Mouse (Mus musculus): ENCODE results near the gene Platr17. TPM values are rescaled to one million over a fixed set of nuclear protein-coding genes. Genes with fewer than 3 reads are reported as not detected.
A peak's percentile ranks its signal among the peaks of the same experiment; 100 is the strongest.
"Not testable (repeated sequence)": the region's sequence is repeated elsewhere in the genome, so short reads cannot be mapped to it uniquely, and the experiment has no call there.

The Platr17 gene
- total RNA-seq (2014; rRNA removed) (not detected in 2 replicates), polyA plus RNA-seq (2012; rRNA removed) (0.18 TPM in 1 of 2 replicates, not detected in the other)

DNA sequence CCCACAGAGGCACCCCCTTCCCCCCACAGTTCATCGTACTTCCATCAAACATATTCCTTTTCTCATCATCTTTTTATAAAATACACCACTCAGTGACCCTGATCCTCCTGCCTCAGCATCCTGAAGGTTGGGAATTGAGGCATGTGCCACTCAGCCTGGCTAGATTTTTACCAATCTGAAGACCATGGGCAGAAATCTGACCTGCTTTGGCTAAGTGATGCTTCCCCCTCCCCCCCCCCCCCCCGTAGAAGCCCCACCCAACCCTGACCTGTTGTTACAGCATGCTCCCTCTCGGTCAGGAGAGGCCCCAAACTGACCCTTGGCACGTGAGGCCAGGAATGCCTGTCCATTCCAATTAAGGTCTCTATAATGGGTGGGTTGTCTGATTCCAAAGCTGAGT lies at the start of gene Platr17:
Platr17 (plus strand) TSS at position 301 of the 400 bp plus-strand sequence.
- not testable (repeated sequence) for H3K4me1 ChIP-seq (ENCODE audit: control insufficient read depth, insufficient read depth, low read length); H3K79me2 ChIP-seq (ENCODE audit: control insufficient read depth, insufficient read depth, low read length); H3K27ac ChIP-seq (replicated peaks; ENCODE audit: insufficient read depth, low read depth, low read length); H3K4me3 ChIP-seq (ENCODE audit: insufficient read depth, low read depth, low read length); DNase-seq (ENCODE audit: extremely low read depth, low read depth, low spot score); H3K9ac ChIP-seq (ENCODE audit: low read depth, low read length); H3K36me3 ChIP-seq (ENCODE audit: control insufficient read depth, insufficient read depth, low read length); H3K27me3 ChIP-seq (ENCODE audit: control insufficient read depth, insufficient read depth, low read length)
- WGBS, result 55% methylated on average over 2 of the region's 4 CpGs

DNA sequence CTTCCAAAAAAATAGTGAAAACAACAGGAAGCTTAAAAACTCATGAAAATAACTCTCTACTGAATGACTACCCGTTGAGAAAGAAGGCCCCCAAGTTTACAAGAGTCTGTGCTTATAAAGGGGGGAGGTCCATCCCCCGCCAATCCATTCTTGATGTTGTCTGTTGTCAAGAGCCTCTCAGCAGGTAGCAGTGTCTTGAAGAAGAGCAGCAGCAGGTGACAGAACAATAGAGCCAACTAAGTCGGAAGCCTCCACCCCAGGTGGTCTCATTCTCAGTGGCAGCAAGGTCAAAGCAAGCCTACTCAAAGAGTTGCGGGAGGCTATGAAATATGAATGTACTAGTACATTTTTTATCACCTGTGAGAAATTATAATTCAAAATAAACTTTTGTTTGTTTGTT lies 47.1 kb upstream of the Platr17 start:
- H3K27me3 ChIP-seq (ENCODE audit: control insufficient read depth, insufficient read depth, low read length), result no peaks in the 10 kb centered on the region
- DNase-seq (ENCODE audit: extremely low read depth, low read depth, low spot score), result no peak
- no peak for TF ChIP-seq POLR2A (IDR thresholded peaks at IDR 0.05; ENCODE audit: extremely low read depth, insufficient read depth, low read length)
- no peak for TF ChIP-seq CTCF (IDR thresholded peaks at IDR 0.05; ENCODE audit: low read depth, low read length)
- H3K79me2 ChIP-seq (ENCODE audit: control insufficient read depth, insufficient read depth, low read length), result no peaks in the 10 kb centered on the region
- H3K36me3 ChIP-seq (ENCODE audit: control insufficient read depth, insufficient read depth, low read length), result no peaks in the 10 kb centered on the region
- H3K27ac ChIP-seq (replicated peaks; ENCODE audit: insufficient read depth, low read depth, low read length), result no peak overlapping the region
- WGBS, result 85% methylated on average over 4 of the region's 4 CpGs
- no peak overlapping the region for H3K9ac ChIP-seq (ENCODE audit: low read depth, low read length)
- no peak overlapping the region for H3K4me3 ChIP-seq (ENCODE audit: insufficient read depth, low read depth, low read length)
- H3K4me1 ChIP-seq (ENCODE audit: control insufficient read depth, insufficient read depth, low read length), result no peaks in the 10 kb centered on the region

DNA sequence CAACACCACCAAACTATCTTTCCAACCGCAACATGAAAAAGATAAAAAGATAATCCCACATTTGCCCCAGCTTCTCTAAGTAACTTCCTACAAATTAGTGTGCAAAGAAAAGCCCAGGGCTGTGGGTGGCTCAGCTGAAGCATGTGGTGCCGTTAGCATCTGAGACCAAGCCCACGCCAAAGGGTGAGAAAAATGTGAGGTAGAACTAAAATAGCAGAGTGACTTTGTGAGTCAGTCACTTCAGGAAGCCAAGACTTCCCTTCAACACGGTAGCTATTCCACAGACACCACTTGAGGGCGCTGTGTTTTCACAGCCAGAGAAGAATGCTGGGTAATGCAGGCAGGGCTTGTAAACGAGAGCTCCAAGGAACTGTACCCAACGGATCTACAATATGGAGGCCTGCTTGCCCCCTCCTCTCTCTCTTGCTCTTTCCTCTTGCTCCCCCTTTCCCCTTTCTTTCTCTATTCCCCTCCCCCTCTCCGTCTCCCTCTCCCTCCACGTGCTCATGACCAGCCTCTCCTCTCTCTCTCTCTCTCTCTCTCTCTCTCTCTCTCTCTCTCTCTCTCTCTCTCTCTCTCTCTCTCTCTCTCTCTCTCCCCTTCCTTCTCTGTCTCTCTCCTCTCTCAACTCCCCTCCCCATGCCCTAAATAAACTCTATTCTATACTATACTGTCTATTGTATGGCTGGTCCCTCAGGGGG lies 39.5 kb upstream of the Platr17 start:
- no peak overlapping the region for H3K4me3 ChIP-seq (ENCODE audit: insufficient read depth, low read depth, low read length)

DNA sequence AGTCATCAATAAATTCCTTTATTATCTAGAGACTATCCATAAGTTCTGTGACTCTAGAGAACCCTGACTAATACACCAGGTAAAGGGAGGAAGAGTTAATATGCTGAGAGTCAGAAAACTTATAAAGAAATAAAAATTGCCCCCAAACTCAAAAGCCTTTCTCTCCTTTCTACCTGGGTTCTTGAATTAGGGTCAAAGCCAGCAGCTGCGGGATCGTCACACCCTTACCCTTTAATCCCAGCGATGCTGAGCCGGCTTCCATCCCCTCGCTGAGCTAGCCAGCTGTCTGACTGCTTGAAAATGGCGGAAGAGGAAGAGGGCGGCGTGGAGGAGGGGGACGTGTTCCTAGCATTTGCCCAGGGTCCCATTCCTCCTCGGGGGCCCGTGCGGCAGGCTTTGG lies 31.4 kb upstream of the Platr17 start, which contains the start of gene Gm7029:
Gm7029 (plus strand) TSS at position 301 of the 400 bp plus-strand sequence.
- H3K9ac ChIP-seq (ENCODE audit: low read depth, low read length); H3K79me2 ChIP-seq (ENCODE audit: control insufficient read depth, insufficient read depth, low read length); H3K4me3 ChIP-seq (ENCODE audit: insufficient read depth, low read depth, low read length); H3K36me3 ChIP-seq (ENCODE audit: control insufficient read depth, insufficient read depth, low read length); H3K27me3 ChIP-seq (ENCODE audit: control insufficient read depth, insufficient read depth, low read length); H3K4me1 ChIP-seq (ENCODE audit: control insufficient read depth, insufficient read depth, low read length); H3K27ac ChIP-seq (replicated peaks; ENCODE audit: insufficient read depth, low read depth, low read length); DNase-seq (ENCODE audit: extremely low read depth, low read depth, low spot score): not testable (repeated sequence)
- 91% methylated on average over 5 of the region's 12 CpGs for WGBS

More for the DNA sequence above, 39.5 kb upstream of the Platr17 start:
- Histone ChIP-seq H3K9ac (ENCODE audit: low read depth, low read length) (no peak overlapping the region), H3K36me3 (ENCODE audit: control insufficient read depth, insufficient read depth, low read length) (no peaks in the 10 kb centered on the region), H3K4me1 (ENCODE audit: control insufficient read depth, insufficient read depth, low read length) (no peaks in the 10 kb centered on the region), H3K27me3 (ENCODE audit: control insufficient read depth, insufficient read depth, low read length) (no peaks in the 10 kb centered on the region), H3K79me2 (ENCODE audit: control insufficient read depth, insufficient read depth, low read length) (no peaks in the 10 kb centered on the region), H3K27ac (replicated peaks; ENCODE audit: insufficient read depth, low read depth, low read length) (no peak overlapping the region)
- DNase-seq (ENCODE audit: extremely low read depth, low read depth, low spot score), result peak; percentile 55
- TF ChIP-seq CTCF (IDR thresholded peaks at IDR 0.05; ENCODE audit: low read depth, low read length) (peak; percentile 60), POLR2A (IDR thresholded peaks at IDR 0.05; ENCODE audit: extremely low read depth, insufficient read depth, low read length) (no peak)
- 30% methylated on average over 9 of the region's 9 CpGs for WGBS

DNA sequence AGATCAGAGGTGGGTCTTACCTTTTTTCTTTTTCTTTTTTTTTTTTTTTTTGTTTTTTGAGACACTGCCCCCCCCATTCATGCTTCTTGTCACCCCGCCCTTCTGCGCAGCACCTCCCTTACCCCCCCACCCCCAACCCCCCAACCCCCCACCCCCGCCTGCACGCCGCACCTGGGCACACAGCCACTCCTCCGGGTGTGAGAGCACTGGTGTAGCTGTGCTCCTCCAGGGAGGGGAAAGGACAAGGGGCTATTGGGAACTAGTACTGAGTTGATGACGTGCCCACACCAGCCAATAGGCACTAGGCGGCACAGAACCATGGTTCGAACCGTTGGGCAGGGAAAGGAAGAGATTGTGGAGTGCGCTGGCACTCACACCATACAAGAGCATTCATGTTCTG lies 30.5 kb upstream of the Platr17 start:
- no peaks in the 10 kb centered on the region for H3K4me1 ChIP-seq (ENCODE audit: control insufficient read depth, insufficient read depth, low read length)
- WGBS, result 91% methylated on average over 11 of the region's 11 CpGs
- no peak overlapping the region for H3K9ac ChIP-seq (ENCODE audit: low read depth, low read length)
- H3K27me3 ChIP-seq (ENCODE audit: control insufficient read depth, insufficient read depth, low read length), result no peaks in the 10 kb centered on the region
- H3K36me3 ChIP-seq (ENCODE audit: control insufficient read depth, insufficient read depth, low read length), result no peaks in the 10 kb centered on the region
- no peaks in the 10 kb centered on the region for H3K79me2 ChIP-seq (ENCODE audit: control insufficient read depth, insufficient read depth, low read length)
- no peak overlapping the region for H3K27ac ChIP-seq (replicated peaks; ENCODE audit: insufficient read depth, low read depth, low read length)
- no peak for TF ChIP-seq CTCF (IDR thresholded peaks at IDR 0.05; ENCODE audit: low read depth, low read length)
- no peak for TF ChIP-seq POLR2A (IDR thresholded peaks at IDR 0.05; ENCODE audit: extremely low read depth, insufficient read depth, low read length)
- H3K4me3 ChIP-seq (ENCODE audit: insufficient read depth, low read depth, low read length), result no peak overlapping the region
- no peak for DNase-seq (ENCODE audit: extremely low read depth, low read depth, low spot score)

DNA sequence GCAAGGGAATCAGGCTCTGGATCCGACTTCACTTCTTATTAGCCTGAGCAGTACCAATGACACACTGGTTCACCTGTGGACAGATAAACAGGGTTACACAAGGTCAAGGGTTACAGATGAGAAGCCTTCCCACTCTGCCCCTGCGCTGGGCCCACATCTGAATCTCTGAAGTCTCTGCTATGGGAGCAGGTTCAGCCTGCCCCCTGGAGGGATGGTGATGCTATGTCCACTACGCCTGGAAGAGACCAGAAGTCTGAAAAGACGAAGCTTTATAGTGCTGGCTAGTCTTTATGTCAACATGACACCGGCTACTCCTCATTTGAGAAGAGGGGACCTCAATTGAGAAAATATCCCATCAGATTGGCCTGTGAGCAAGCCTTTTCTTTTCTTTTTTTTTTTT lies 29.1 kb upstream of the Platr17 start:
- H3K4me1 ChIP-seq (ENCODE audit: control insufficient read depth, insufficient read depth, low read length); H3K36me3 ChIP-seq (ENCODE audit: control insufficient read depth, insufficient read depth, low read length); H3K4me3 ChIP-seq (ENCODE audit: insufficient read depth, low read depth, low read length); H3K27me3 ChIP-seq (ENCODE audit: control insufficient read depth, insufficient read depth, low read length); H3K9ac ChIP-seq (ENCODE audit: low read depth, low read length); H3K27ac ChIP-seq (replicated peaks; ENCODE audit: insufficient read depth, low read depth, low read length); H3K79me2 ChIP-seq (ENCODE audit: control insufficient read depth, insufficient read depth, low read length): not testable (repeated sequence)
- DNase-seq (ENCODE audit: extremely low read depth, low read depth, low spot score), result peak; percentile 23
- peak; percentile 39 for TF ChIP-seq CTCF (IDR thresholded peaks at IDR 0.05; ENCODE audit: low read depth, low read length)
- 76% methylated on average over 5 of the region's 5 CpGs for WGBS

DNA sequence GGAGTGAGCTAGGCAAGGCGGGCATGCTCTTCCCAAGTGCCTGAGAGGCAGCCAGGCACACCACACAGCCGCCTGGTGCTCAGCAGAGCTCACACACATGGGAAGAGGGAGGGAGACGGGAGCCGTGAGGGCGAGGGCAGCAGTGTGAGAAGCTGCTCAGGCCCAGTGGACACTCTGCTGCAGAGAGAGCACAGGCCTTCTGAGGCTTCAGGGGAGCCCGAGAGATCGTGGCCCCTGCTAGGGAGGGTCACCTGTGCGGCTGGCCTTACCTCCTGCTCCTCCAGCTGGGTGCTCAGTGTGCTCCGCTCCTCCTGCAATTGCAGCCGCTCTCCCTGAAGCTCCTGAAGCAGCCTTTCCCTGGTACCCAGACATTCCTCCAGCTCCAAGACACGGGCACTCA lies 20.6 kb upstream of the Platr17 start:
- H3K36me3 ChIP-seq (ENCODE audit: control insufficient read depth, insufficient read depth, low read length); DNase-seq (ENCODE audit: extremely low read depth, low read depth, low spot score); H3K27me3 ChIP-seq (ENCODE audit: control insufficient read depth, insufficient read depth, low read length); H3K79me2 ChIP-seq (ENCODE audit: control insufficient read depth, insufficient read depth, low read length); H3K9ac ChIP-seq (ENCODE audit: low read depth, low read length); H3K4me1 ChIP-seq (ENCODE audit: control insufficient read depth, insufficient read depth, low read length); H3K27ac ChIP-seq (replicated peaks; ENCODE audit: insufficient read depth, low read depth, low read length); H3K4me3 ChIP-seq (ENCODE audit: insufficient read depth, low read depth, low read length): not testable (repeated sequence)
- WGBS, result over 99% methylated on average over 10 of the region's 11 CpGs

DNA sequence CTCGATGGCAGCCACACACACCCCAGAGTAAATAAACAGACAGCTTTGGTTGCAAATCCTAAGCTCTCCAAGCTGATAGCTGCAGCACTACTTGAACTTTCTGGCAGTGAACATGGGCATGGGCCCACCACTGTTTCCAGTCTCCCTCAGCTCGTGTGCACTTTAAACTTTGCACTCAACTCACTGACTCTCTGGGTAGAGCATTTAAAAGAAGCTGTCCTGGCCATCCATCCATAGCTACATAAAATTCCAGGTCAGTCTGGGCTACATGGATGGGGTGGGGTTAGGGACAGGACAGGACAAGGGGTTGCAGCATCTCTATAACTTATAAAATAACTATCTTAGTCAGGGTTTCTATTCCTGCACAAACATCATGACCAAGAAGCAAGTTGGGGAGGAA lies 17.1 kb upstream of the Platr17 start:
- not testable (repeated sequence) for DNase-seq (ENCODE audit: extremely low read depth, low read depth, low spot score); H3K4me1 ChIP-seq (ENCODE audit: control insufficient read depth, insufficient read depth, low read length); H3K4me3 ChIP-seq (ENCODE audit: insufficient read depth, low read depth, low read length); H3K27me3 ChIP-seq (ENCODE audit: control insufficient read depth, insufficient read depth, low read length); H3K36me3 ChIP-seq (ENCODE audit: control insufficient read depth, insufficient read depth, low read length); H3K27ac ChIP-seq (replicated peaks; ENCODE audit: insufficient read depth, low read depth, low read length); H3K79me2 ChIP-seq (ENCODE audit: control insufficient read depth, insufficient read depth, low read length); H3K9ac ChIP-seq (ENCODE audit: low read depth, low read length)
- WGBS, result 25% methylated on average over 2 of the region's 2 CpGs

DNA sequence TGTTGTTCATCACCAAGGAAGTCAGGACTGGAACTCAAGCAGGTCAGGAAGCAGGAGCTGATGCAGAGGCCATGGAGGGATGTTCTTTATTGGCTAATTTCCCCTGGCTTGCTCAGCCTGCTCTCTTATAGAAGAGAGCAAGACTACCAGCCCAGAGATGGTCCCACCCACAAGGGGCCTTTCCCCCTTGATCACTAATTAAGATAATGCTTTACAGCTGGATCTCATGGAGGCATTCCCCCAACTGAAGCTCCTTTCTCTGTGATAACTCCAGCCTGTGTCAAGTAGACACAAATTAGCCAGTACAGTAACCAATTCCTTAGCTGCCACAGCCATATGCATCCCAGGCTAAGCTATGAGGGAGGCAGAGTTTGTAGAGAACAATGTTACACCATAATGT lies 16.7 kb upstream of the Platr17 start:
- H3K9ac ChIP-seq (ENCODE audit: low read depth, low read length); H3K27me3 ChIP-seq (ENCODE audit: control insufficient read depth, insufficient read depth, low read length); DNase-seq (ENCODE audit: extremely low read depth, low read depth, low spot score); H3K4me3 ChIP-seq (ENCODE audit: insufficient read depth, low read depth, low read length); H3K27ac ChIP-seq (replicated peaks; ENCODE audit: insufficient read depth, low read depth, low read length); H3K4me1 ChIP-seq (ENCODE audit: control insufficient read depth, insufficient read depth, low read length); H3K36me3 ChIP-seq (ENCODE audit: control insufficient read depth, insufficient read depth, low read length); H3K79me2 ChIP-seq (ENCODE audit: control insufficient read depth, insufficient read depth, low read length): not testable (repeated sequence)
